Mouse (Mus musculus) activated CD4-positive, CD25-positive, alpha-beta regulatory T cell, adult 9 weeks (primary cell): ENCODE measurements around the gene Ift88. TPM values are rescaled to one million over a fixed set of nuclear protein-coding genes. Genes with fewer than 3 reads are reported as not detected.

Experiments used
- polyA plus RNA-seq: library from polyadenylated mRNA; unstranded; fragments of 100-300 nt; shearing (Covaris generic); gene quantifications from one replicate; pipeline ENCODE4 v1.2.1, GENCODE M21; 2017

The Ift88 gene
- polyA plus RNA-seq: 3.5 TPM

GRCm38 (mm10) chr14:57423432-57424211 is at the start of gene Ift88:
TSS of gene Ift88 (plus strand) at chr14:57424062.

DNA sequence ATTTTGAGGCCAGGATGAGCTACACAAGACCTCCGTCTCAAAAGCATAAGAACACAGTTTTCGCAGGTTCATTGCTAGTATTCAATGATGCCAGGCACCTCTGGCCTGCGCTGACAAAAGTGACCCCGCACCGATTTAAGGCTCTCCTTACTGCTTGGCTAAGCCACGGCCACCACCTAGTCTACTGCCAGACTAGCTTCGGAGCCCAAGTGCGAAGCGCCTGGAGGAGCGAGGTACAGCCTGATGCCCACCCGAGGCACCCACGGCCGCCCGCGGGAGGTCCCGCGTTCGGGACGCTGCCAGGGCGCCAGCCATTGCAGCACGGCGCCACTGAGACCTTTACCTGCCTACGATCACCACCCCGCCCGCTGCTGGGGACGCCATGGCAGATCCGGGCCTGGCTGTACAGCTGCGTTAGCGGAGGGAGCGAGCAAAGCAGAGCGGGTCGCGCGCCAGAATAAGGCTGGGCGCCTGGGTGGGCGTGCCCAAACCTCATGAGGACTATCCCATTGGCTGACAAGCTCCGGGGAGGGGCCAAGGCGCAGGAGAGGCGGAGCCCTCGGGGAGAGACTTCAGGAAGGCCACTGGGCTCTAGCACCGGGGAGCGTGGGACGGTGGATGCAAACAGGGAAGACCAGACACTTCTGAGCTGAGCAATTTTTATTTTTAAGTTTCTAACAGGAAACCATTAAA is 25.7 kb upstream of the Ift88 start, which contains the start of gene Cryl1:
Gene Cryl1 (minus strand): TSS at position 465 of the 693 bp plus-strand sequence.

DNA sequence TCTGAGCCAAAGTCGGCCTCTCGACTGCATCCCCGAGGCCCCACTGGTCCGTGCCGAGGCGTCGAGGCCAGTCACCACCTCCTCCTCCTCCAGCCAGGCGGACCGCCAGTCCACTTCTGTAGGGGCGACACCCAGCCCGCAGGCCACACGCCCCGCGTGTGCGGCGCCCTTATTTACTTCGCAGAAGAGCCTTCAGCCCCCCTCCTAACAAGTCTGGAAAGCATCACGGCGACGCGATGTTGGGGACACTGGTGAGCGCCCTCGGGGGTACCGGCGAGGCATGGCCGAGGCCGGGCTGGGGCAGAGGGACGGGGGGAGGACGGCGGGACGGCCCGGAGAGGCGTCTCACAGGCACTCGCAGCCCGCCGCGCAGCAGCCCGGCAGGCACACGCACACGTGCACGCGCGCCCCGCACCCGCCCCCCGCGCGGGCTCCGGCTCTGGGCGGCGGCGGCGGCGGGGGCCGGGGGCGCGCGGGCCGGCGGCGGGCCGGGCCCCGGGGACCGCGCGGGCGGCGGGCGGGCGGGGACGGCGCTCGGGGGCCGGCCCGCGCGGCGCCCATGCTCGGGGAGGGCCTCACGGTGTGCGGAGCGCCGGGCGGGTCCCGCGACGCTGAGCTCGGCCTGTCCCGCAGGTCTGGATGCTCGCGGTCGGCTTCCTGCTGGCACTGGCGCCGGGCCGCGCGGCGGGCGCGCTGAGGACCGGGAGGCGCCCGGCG is 101.0 kb downstream of the Ift88 start, which contains the start of gene Il17d:
Gene Il17d (plus strand): TSS at position 107 of the 717 bp plus-strand sequence.

Other genes starting within 250 kb of the Ift88 start
- gene Cryl1, start 25.5 kb upstream of the Ift88 start, polyA plus RNA-seq: 25.7 TPM
- not detected for gene Il17d, start 100.7 kb downstream of the Ift88 start, polyA plus RNA-seq
- gene Eef1akmt1, start 147.6 kb downstream of the Ift88 start, polyA plus RNA-seq: 128 TPM
- 42.6 TPM for gene Xpo4, start 241.4 kb downstream of the Ift88 start, polyA plus RNA-seq